Mouse (Mus musculus) limb, embryonic 14.5 days (tissue): ENCODE measurements around the gene Ifit1. TPM values are rescaled to one million over a fixed set of nuclear protein-coding genes. Genes with fewer than 3 reads are reported as not detected.
"Not testable (repeated sequence)": the region's sequence is repeated elsewhere in the genome, so short reads cannot be mapped to it uniquely, and the experiment has no call there.

ENCODE experiments used
- ATAC-seq: fragments of 200-750 bp; cut with Nextera tagmentation; 2 replicates; pipeline ENCODE4 v1.8.0; 2017; ENCODE audit warnings: low read depth, moderate number of reproducible peaks, moderate TSS enrichment; ENCODE audit not compliant: low FRiP score
- DNase-seq: peaks from one replicate; pipeline ENCODE4 v3.0.0-alpha.2; 2015; ENCODE audit warnings: low spot score
- H3K27ac ChIP-seq: fragments of 300-500 bp; sonication (generic); replicated peaks from 2 replicates; pipeline ENCODE4 v1.5.1; 2014; ENCODE audit warnings: low read depth, mild to moderate bottlenecking, low read length, moderate library complexity, mixed read lengths
- H3K27me3 ChIP-seq: fragments of 300-500 bp; sonication (generic); 2 replicates; pipeline ENCODE4 v1.6.1; 2014; ENCODE audit warnings: low read length, mixed read lengths; ENCODE audit not compliant: control insufficient read depth, insufficient read depth
- H3K36me3 ChIP-seq: fragments of 300-500 bp; sonication (generic); 2 replicates; pipeline ENCODE4 v1.6.1; 2014; ENCODE audit warnings: mild to moderate bottlenecking, low read length, moderate library complexity, mixed read lengths; ENCODE audit not compliant: control insufficient read depth, insufficient read depth
- H3K4me1 ChIP-seq: fragments of 300-500 bp; sonication (generic); 2 replicates; pipeline ENCODE4 v1.6.1; 2014; ENCODE audit warnings: antibody characterized with exemption, low read length, mixed read lengths; ENCODE audit not compliant: control insufficient read depth, insufficient read depth
- H3K4me2 ChIP-seq: fragments of 300-500 bp; sonication (generic); replicated peaks from 2 replicates; pipeline ENCODE4 v1.6.1; 2014; ENCODE audit warnings: low read depth, mild to moderate bottlenecking, low read length, moderate library complexity; ENCODE audit not compliant: severe bottlenecking
- H3K4me3 ChIP-seq: fragments of 300-500 bp; sonication (generic); replicated peaks from 2 replicates; pipeline ENCODE4 v1.5.1; 2014; ENCODE audit warnings: low read length
- H3K9ac ChIP-seq: fragments of 300-500 bp; sonication (generic); 2 replicates; pipeline ENCODE4 v1.6.1; 2014; ENCODE audit warnings: mild to moderate bottlenecking, low read depth, low read length, moderate library complexity; ENCODE audit not compliant: severe bottlenecking
- H3K9me3 ChIP-seq: fragments of 300-500 bp; sonication (generic); 2 replicates; pipeline ENCODE4 v1.6.1; 2016; ENCODE audit warnings: low read length; ENCODE audit not compliant: control insufficient read depth
- POLR2A ChIP-seq: fragments of 200-500 bp; IDR thresholded peaks from 2 replicates; pipeline ENCODE4 v1.8.0; 2012; ENCODE audit warnings: inconsistent platforms, mild to moderate bottlenecking, moderate library complexity, borderline replicate concordance; ENCODE audit not compliant: insufficient read depth, insufficient read length; ENCODE audit errors: extremely low read depth
- whole genome bisulfite sequencing: fragments of 180-500 bp; shearing (Covaris S2); extraction: QIAGEN DNeasy Blood & Tissue Kit; methylation state at CpG from one replicate; pipeline ENCODE4 v1.1.7; 2014; 5-methylcytosine and 5-hydroxymethylcytosine counted together
- polyA plus RNA-seq, 2 experiments: library from polyadenylated mRNA; depleted of rRNA in 1 of 2; stranded (reverse) in 1 of 2; unstranded in 1 of 2; fragments of >200 nt; fragmentation: Nextera tagmentation in 1 of 2; extraction: Ambion mirVana in 1 of 2; gene quantifications; 2 replicates each; pipeline versions ENCODE4 v1.2.1 to v1.2.3; 2012 to 2014

Ifit1 gene
- 0.28 and 0.49 TPM in 2 replicates for polyA plus RNA-seq (2012; rRNA removed)
- 0.72 and 0.98 TPM in 2 replicates for polyA plus RNA-seq (2014; fragmentation: Nextera tagmentation; extraction: Ambion mirVana)

- no peaks in the 10 kb centered on the region for H3K4me1 ChIP-seq
- H3K4me3 ChIP-seq, result no peak within 1 kb of the TSS
- no peak for TF ChIP-seq POLR2A
- ATAC-seq (no peak), DNase-seq (no peak)
- no peak within 1 kb of the TSS for H3K27ac ChIP-seq
- H3K9me3 ChIP-seq, result no peaks in the 10 kb centered on the region
- H3K27me3 ChIP-seq, result no peaks in the 10 kb centered on the region
- no peaks in the 10 kb centered on the region for H3K36me3 ChIP-seq
- no peak within 1 kb of the TSS for H3K4me2 ChIP-seq
- H3K9ac ChIP-seq, result peak within 1 kb of the TSS; percentile 13; the same call in 1 of the 2 replicates
- WGBS, result 29% methylated on average over 4 of the region's 4 CpGs
These were observed at the start of gene Ifit1, which contains the start of gene Ifit1bl2 for GRCm38 (mm10) chr19:34640623-34641022. Gene Ifit1, plus strand, starts transcription at chr19:34640871. Gene Ifit1bl2, minus strand, starts transcription at chr19:34640743.

DNA sequence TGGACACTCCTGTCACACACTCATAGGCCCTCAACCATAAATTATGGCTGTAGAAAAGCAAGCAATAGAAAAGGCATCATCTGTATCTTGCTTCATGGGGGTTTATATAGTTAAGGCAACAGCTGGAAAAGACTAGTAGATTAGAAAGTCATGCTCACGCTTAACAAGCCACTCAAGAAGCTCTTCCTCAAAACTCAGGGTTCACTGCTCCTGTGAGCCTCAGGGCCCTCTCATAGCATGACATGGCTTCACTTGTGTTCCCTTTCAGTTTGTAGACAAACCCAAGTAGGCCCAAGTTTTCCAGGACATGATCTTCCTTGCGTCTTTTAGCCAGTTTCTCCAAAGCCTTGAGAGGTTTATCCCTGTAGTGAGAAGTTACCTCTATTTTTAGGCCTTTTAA lies 47.2 kb upstream of the Ifit1 start:
- TF ChIP-seq POLR2A, result no peak
- no peak for ATAC-seq

GRCm38 (mm10) chr19:34594523-34594922 lies 46.1 kb upstream of the Ifit1 start:
- 74% methylated on average over 3 of the region's 3 CpGs for WGBS
- not testable (repeated sequence) for H3K27me3 ChIP-seq, DNase-seq, ATAC-seq, H3K9ac ChIP-seq, H3K36me3 ChIP-seq, H3K27ac ChIP-seq, H3K4me2 ChIP-seq, H3K4me1 ChIP-seq, H3K9me3 ChIP-seq, H3K4me3 ChIP-seq

More for the DNA sequence above, 47.2 kb upstream of the Ifit1 start:
- no peak overlapping the region for H3K9ac ChIP-seq
- H3K27ac ChIP-seq, result no peak overlapping the region
- H3K4me2 ChIP-seq, result no peak overlapping the region
- WGBS, result 91% methylated on average over 2 of the region's 2 CpGs
- no peak for DNase-seq
- no peaks in the 10 kb centered on the region for H3K9me3 ChIP-seq
- H3K4me3 ChIP-seq, result no peak overlapping the region
- no peaks in the 10 kb centered on the region for H3K36me3 ChIP-seq
- H3K4me1 ChIP-seq, result peaks cover 2% of the 10 kb centered on the region; the same call in 1 of the 2 replicates
- no peaks in the 10 kb centered on the region for H3K27me3 ChIP-seq

DNA sequence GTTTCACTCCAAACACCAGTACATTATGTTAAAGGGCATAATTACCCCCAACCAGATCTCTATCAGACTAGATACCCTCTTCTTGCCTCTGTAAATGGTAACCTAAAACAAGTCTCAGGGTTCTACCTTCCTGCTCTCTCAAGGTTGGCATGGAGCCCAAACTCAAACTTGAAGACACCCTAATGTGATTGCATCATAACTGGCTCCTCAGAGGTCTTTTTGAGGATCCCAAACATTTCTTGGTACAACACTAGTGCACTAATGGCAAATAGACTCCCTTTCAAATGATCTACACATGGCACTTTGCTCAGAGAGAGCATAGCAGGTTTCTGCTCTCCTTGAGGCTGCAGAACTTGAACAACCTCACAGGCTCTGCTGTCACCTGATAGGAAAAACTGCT lies 43.9 kb upstream of the Ifit1 start:
- ATAC-seq, result no peak
- TF ChIP-seq POLR2A, result no peak

DNA sequence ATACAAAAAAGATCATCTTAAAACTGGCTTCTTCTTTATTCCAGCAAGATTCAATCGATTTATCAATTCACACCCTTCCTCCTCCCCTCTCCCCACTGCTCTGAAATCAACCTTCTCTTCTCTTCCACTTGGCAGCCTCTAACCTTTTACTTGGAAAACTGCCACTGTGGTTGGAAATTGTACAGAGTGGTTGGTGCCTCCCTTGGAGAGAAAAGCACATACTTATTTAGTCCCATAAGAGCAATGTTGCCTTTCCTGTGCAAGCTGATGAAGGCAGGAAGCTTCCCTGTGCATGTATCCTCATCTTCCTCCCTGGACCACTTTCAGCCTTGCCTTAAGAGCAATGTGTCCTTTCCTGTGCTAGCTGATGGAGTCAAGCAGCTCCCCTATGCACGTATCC lies 42.3 kb upstream of the Ifit1 start:
- DNase-seq, result peak; percentile 73
- Histone ChIP-seq H3K4me3 (no peak overlapping the region), H3K27me3 (no peaks in the 10 kb centered on the region), H3K36me3 (no peaks in the 10 kb centered on the region), H3K9me3 (no peaks in the 10 kb centered on the region), H3K4me2 (no peak overlapping the region), H3K27ac (no peak overlapping the region), H3K9ac (no peak overlapping the region), H3K4me1 (peaks cover 3% of the 10 kb centered on the region; the same call in 1 of the 2 replicates)
- no peak for TF ChIP-seq POLR2A
- WGBS, result 77% methylated on average over 2 of the region's 2 CpGs
- ATAC-seq, result no peak

More for the DNA sequence above, 43.9 kb upstream of the Ifit1 start:
- DNase-seq, result no peak
- no peaks in the 10 kb centered on the region for H3K27me3 ChIP-seq
- H3K4me1 ChIP-seq, result peaks cover 3% of the 10 kb centered on the region; the same call in 1 of the 2 replicates
- no peak overlapping the region for H3K4me2 ChIP-seq
- H3K4me3 ChIP-seq, result no peak overlapping the region
- H3K36me3 ChIP-seq, result no peaks in the 10 kb centered on the region
- no peak overlapping the region for H3K9ac ChIP-seq
- H3K9me3 ChIP-seq, result no peaks in the 10 kb centered on the region
- no peak overlapping the region for H3K27ac ChIP-seq

GRCm38 (mm10) chr19:34599250-34599649 lies 41.4 kb upstream of the Ifit1 start:
- not testable (repeated sequence) for H3K9ac ChIP-seq, H3K4me3 ChIP-seq, ATAC-seq, H3K4me2 ChIP-seq, H3K4me1 ChIP-seq, H3K9me3 ChIP-seq, H3K36me3 ChIP-seq, H3K27me3 ChIP-seq, H3K27ac ChIP-seq
- peak; percentile 8 for DNase-seq

DNA sequence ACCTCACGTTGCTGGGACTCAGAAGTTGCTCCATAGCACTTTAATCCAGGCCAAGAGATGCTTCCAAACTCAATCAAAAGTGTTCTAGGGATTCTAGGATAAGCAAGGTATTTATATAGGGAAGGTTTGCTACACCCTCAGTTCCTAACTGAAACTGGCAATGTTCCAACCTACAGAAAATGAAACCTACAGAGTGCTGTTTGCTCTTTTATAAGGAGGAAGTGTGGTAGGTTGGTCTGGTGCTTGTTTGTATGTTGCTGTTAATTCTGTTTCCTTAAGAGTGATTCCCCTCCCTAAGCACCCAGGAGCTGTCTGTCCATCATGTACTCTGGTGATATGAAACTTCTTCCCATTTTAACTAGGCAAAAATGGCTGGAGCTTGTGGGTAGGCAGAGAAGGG lies 38.8 kb upstream of the Ifit1 start, which contains the start of gene Ifit1bl1:
Gene Ifit1bl1, minus strand, starts transcription at position 69 of the 400 bp plus-strand sequence.
- DNase-seq, H3K36me3 ChIP-seq, ATAC-seq, H3K9me3 ChIP-seq, H3K27me3 ChIP-seq, H3K4me3 ChIP-seq, H3K4me1 ChIP-seq, H3K4me2 ChIP-seq, H3K9ac ChIP-seq, H3K27ac ChIP-seq: not testable (repeated sequence)
- 50% methylated on average over 1 of the region's 1 CpGs for WGBS
